Mouse (Mus musculus) cerebellum, adult 2 months (tissue): Measurements from ENCODE around the gene Gm340.

Source experiments
- CTCF ChIP-seq: fragments of 200-500 bp; IDR thresholded peaks from 2 replicates; pipeline ENCODE4 v1.5.1; 2011; ENCODE audit warnings: low read depth, mild to moderate bottlenecking, control low read depth, low read length, moderate library complexity, borderline replicate concordance; ENCODE audit not compliant: insufficient read depth
- POLR2A ChIP-seq: fragments of 200-500 bp; IDR thresholded peaks from 2 replicates; pipeline ENCODE4 v1.6.1; 2011; ENCODE audit warnings: low read length, control low read depth, borderline replicate concordance; ENCODE audit not compliant: insufficient read depth

DNA sequence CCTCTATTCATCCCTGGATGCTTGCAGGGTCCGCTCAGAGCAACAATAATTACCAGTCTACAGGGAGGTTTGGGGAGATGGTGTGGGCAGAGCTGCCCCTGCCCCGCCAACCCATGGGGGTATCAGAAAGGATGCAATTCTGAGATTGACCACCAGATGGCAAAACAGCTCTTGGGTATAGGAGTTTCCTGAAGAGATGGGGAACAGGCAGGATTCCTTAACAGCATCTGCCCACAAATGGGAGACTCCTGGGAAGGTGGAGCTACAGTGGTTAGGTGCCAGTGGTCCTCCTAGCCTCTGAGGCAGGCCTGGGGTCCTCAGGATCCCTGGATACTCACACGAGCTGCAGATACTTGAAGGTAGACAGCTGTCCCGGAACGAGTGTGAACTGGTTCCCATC lies 47.4 kb downstream of the Gm340 start:
- peak; percentile 74 for TF ChIP-seq CTCF
- no peak for TF ChIP-seq POLR2A
